Mouse (Mus musculus) forebrain, embryonic 13.5 days (tissue): ENCODE data around the gene Stxbp3. TPM values are rescaled to one million over a fixed set of nuclear protein-coding genes. Genes with fewer than 3 reads are reported as not detected.

Experiments
- ATAC-seq: fragments of 200-750 bp; cut with Nextera tagmentation; 2 replicates; pipeline ENCODE4 v1.8.0; 2017
- H3K27ac ChIP-seq: fragments of 300-500 bp; sonication (generic); 2 replicates; pipeline ENCODE4 v1.5.1; 2015; ENCODE audit warnings: inconsistent platforms, mild to moderate bottlenecking, moderate library complexity
- H3K27me3 ChIP-seq: fragments of 300-500 bp; sonication (generic); 2 replicates; pipeline ENCODE4 v1.6.1; 2015; ENCODE audit warnings: mild to moderate bottlenecking, inconsistent platforms
- H3K36me3 ChIP-seq: fragments of 300-500 bp; sonication (generic); 2 replicates; pipeline ENCODE4 v1.6.1; 2015; ENCODE audit warnings: mild to moderate bottlenecking, inconsistent platforms; ENCODE audit not compliant: poor library complexity, severe bottlenecking
- H3K4me1 ChIP-seq: fragments of 300-500 bp; sonication (generic); 2 replicates; pipeline ENCODE4 v1.6.1; 2015; ENCODE audit warnings: inconsistent platforms
- H3K4me2 ChIP-seq: fragments of 300-500 bp; sonication (generic); 2 replicates; pipeline ENCODE4 v1.6.1; 2015; ENCODE audit warnings: inconsistent platforms, mild to moderate bottlenecking, moderate library complexity
- H3K4me3 ChIP-seq: fragments of 300-500 bp; sonication (generic); 2 replicates; pipeline ENCODE4 v1.5.1; 2015; ENCODE audit warnings: mild to moderate bottlenecking, inconsistent platforms
- H3K9ac ChIP-seq: fragments of 300-500 bp; sonication (generic); 2 replicates; pipeline ENCODE4 v1.6.1; 2015; ENCODE audit warnings: mild to moderate bottlenecking, inconsistent platforms
- H3K9me3 ChIP-seq: fragments of 300-500 bp; sonication (generic); replicated peaks from 2 replicates; pipeline ENCODE4 v1.6.1; 2016; ENCODE audit warnings: inconsistent platforms
- WGBS: fragments of 180-500 bp; shearing (Covaris S2); methylation state at CpG from one replicate; pipeline ENCODE4 v1.1.7; 2015; 5-methylcytosine and 5-hydroxymethylcytosine counted together
- polyA plus RNA-seq: library from polyadenylated mRNA; unstranded; fragments of >200 nt; fragmentation: Nextera tagmentation; extraction: Ambion mirVana; gene quantifications from 2 replicates; pipeline ENCODE4 v1.2.1, GENCODE M21; 2015

Stxbp3 gene
- polyA plus RNA-seq, 1 experiment from 2014 or later, result 16.0 TPM

DNA sequence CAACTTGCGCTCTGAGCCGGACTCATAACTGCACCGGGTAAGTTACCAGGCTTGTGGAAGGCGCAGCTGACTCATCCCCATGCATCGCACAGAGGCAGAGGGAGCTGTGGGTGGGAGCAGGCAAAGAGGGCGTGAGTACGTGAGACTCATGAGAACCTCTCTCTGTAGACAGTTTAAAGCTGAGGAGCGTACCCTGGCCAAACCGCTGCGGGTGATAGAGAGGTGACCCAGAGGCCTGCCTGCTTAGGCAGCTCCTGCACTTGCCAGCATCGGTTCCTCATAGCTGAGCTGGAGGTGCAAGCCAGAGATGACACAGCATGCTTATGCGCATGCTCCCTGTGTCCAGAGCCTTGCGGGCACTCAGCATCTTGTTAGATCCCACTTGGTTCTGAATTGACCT lies 68.1 kb downstream of the Stxbp3 start:
- Histone ChIP-seq H3K27me3 (no peaks in the 10 kb centered on the region), H3K9me3 (no peaks in the 10 kb centered on the region), H3K4me1 (0 out of 2 replicates have a peak, but pooled peaks cover 5% of the 10 kb centered on the region), H3K36me3 (no peaks in the 10 kb centered on the region), H3K27ac (no peak overlapping the region), H3K4me2 (no peak overlapping the region), H3K9ac (no peak overlapping the region), H3K4me3 (no peak overlapping the region)
- ATAC-seq, result no peak
- WGBS, result 90% methylated on average over 13 of the region's 13 CpGs

DNA sequence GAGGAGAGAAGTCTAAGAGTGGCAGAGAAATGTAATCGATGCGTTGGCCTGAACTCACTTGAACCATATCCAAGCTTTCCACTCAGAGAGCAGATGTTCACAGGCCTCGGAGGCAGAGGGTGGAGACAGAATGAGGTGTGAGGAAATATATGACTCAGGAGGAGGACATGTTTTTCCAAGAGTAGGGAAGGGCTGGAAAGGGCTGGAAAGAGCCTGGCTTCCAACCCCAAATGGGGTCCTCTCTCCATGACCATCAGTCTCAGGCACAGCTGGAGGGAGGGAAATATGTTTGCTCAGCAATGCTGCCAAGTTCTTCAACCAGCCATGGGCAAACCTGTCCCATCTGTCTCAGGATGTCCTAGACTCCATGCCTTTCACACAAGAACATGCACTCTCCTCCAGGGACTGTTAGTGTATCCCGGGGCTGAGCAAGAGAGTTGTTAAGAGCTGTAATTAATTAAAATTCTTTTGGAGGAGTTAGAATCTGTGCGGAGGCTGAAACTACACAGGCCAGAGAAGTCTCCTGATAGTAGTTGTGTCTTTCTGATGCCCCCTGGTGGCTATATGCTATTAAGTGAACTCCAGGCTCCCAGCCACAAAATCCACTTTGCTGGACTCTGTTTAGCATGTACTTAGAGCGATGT lies 69.5 kb downstream of the Stxbp3 start:
- WGBS, result 49% methylated on average over 6 of the region's 6 CpGs
- H3K27me3 ChIP-seq, result no peaks in the 10 kb centered on the region
- H3K4me2 ChIP-seq, result no peak overlapping the region
- H3K4me1 ChIP-seq, result 0 out of 2 replicates have a peak, but pooled peaks cover 5% of the 10 kb centered on the region
- H3K27ac ChIP-seq, result no peak overlapping the region
- no peaks in the 10 kb centered on the region for H3K9me3 ChIP-seq
- no peak overlapping the region for H3K9ac ChIP-seq
- peak; percentile 85 for ATAC-seq
- no peak overlapping the region for H3K4me3 ChIP-seq
- H3K36me3 ChIP-seq, result no peaks in the 10 kb centered on the region

DNA sequence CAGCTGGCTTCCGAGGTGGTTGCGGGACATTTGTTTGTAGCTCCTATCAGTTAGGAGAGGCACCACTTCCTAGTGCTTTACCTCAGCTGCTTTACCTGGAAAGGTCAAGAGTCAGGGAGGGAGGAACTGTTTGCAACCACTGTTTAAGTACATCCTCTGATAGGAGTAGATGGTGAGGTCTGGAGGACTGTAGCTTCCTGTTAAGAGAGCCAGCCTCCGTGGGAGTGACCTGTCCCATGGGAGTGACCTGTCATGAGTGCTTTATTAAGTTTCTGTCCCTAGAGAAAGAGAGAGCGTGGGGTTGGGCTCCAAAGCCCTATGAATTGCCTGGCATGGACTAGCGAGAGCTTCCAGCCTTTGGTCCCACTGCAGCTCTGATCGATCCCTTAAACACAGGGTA lies 70.8 kb downstream of the Stxbp3 start:
- WGBS, result 91% methylated on average over 6 of the region's 6 CpGs
- no peak for ATAC-seq
- Histone ChIP-seq H3K27me3 (no peaks in the 10 kb centered on the region), H3K27ac (no peak overlapping the region), H3K4me2 (no peak overlapping the region), H3K4me1 (0 out of 2 replicates have a peak, but pooled peaks cover 9% of the 10 kb centered on the region), H3K9me3 (no peaks in the 10 kb centered on the region; the same call in 1 of the 2 replicates), H3K9ac (no peak overlapping the region), H3K36me3 (no peaks in the 10 kb centered on the region), H3K4me3 (no peak overlapping the region)

DNA sequence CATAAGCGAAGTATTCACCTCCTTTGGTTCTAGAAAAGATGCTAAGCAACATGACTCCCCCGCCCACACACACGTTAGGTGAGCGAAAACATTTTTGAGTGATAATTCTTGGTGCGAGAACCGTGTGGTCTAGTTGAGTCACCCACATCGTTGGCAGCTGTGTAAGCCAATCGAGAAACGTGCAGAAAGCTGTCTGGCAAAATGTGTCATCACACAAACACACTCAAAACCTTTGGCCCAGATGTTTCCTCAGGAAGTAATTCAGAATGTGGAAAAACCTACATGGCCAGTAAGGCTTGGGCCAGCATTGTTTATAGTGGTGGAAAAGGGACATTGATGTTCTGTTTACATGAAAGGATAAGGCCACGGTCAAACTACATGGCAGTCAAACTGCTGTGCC lies 72.9 kb downstream of the Stxbp3 start:
- no peaks in the 10 kb centered on the region for H3K27me3 ChIP-seq
- H3K4me3 ChIP-seq, result no peak overlapping the region
- H3K9ac ChIP-seq, result no peak overlapping the region
- ATAC-seq, result no peak
- no peaks in the 10 kb centered on the region for H3K36me3 ChIP-seq
- no peak overlapping the region for H3K27ac ChIP-seq
- 90% methylated on average over 10 of the region's 10 CpGs for WGBS
- H3K9me3 ChIP-seq, result no peaks in the 10 kb centered on the region; the same call in 1 of the 2 replicates
- H3K4me2 ChIP-seq, result no peak overlapping the region
- H3K4me1 ChIP-seq, result 0 out of 2 replicates have a peak, but pooled peaks cover 9% of the 10 kb centered on the region

DNA sequence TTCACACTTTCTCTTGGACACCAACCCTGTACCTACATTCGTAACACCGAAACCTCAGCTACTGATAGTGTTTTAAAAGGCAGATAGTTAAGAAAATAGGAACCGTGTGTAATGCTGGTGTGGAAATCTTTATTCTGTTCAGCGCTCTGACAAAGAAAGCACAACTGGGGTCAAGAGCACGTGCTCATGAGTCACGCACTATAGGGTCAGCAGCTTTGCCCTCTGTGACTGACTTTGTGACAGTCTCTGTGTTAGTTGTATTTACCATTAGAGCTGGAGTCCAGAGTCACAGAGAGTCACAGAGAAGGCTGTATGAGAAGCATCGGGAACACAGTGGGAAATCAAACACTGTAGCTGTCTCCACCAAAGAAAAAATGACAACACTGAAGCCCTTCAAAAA lies 73.4 kb downstream of the Stxbp3 start:
- Histone ChIP-seq H3K4me2 (no peak overlapping the region), H3K4me1 (0 out of 2 replicates have a peak, but pooled peaks cover 9% of the 10 kb centered on the region), H3K27ac (no peak overlapping the region), H3K9ac (no peak overlapping the region), H3K4me3 (no peak overlapping the region), H3K27me3 (no peaks in the 10 kb centered on the region), H3K36me3 (no peaks in the 10 kb centered on the region), H3K9me3 (no peaks in the 10 kb centered on the region; the same call in 1 of the 2 replicates)
- ATAC-seq, result no peak
- WGBS, result 90% methylated on average over 7 of the region's 7 CpGs

DNA sequence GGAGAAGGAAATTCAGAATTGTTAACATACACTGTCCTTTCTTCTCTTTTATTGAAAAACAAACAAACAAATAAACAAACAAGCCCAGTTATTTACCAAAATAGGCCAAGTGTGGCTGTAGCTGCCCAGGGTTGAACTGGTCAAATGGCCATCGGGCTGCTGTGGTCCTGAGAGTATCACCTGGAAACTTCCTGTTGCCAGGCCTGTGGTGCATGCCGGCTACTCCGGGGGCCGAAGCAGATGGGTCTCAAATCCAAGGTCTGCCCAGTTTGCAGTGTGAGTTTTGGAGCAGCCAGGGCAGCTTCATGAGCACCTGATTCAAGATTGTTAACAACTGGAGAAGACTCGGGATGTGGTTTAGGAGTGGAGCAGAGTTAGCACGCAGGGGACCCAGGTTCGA lies 74.8 kb downstream of the Stxbp3 start:
- Histone ChIP-seq H3K27ac (no peak overlapping the region), H3K4me2 (no peak overlapping the region), H3K9me3 (no peaks in the 10 kb centered on the region; the same call in 1 of the 2 replicates), H3K9ac (no peak overlapping the region), H3K27me3 (no peaks in the 10 kb centered on the region), H3K4me1 (0 out of 2 replicates have a peak, but pooled peaks cover 4% of the 10 kb centered on the region), H3K4me3 (no peak overlapping the region), H3K36me3 (no peaks in the 10 kb centered on the region)
- WGBS, result 89% methylated on average over 7 of the region's 7 CpGs
- no peak for ATAC-seq

DNA sequence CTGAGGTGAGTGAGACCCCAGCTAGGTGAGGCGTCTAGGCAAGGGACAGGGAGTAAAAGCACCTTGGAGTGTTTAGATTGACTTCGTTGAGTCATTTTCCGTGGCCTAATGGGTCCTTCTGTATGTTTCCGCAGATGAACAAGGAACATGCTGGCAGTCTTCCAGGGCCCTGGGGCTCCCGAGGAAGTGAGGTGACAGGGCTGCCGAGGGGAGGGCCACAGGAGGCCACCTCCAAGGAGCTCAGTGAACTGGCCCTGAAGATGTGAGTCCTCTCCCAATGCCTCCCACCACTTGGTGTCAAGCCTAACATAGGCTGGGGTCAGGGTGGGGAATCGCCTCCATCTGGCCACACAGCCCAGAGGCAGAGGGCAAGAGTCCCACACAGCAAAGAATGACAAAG lies 75.3 kb downstream of the Stxbp3 start:
- Histone ChIP-seq H3K27me3 (no peaks in the 10 kb centered on the region), H3K4me2 (no peak overlapping the region), H3K4me3 (no peak overlapping the region), H3K36me3 (no peaks in the 10 kb centered on the region), H3K9me3 (no peaks in the 10 kb centered on the region; the same call in 1 of the 2 replicates), H3K9ac (no peak overlapping the region), H3K27ac (no peak overlapping the region), H3K4me1 (0 out of 2 replicates have a peak, but pooled peaks cover 4% of the 10 kb centered on the region)
- WGBS, result 56% methylated on average over 7 of the region's 7 CpGs
- ATAC-seq, result no peak

DNA sequence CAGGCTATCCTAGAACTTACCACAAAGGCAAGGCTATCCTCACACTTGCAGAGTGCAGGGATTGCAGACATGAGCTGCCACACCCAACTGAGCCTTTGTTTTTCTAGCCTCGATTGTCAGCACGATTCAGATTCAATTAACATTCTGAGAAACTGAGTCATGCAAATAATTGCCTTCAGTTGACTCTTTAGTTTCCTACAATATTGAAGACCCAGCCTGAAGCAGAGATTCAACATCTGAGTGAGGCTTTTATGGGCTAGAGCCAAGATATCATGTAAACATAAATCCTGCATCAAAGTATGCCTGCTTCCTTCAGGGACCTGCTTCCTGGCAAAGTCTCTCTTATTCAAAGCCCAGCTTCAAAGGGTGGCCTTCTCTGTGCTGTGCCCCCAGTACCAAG lies 76.6 kb downstream of the Stxbp3 start:
- Histone ChIP-seq H3K9ac (no peak overlapping the region), H3K9me3 (no peaks in the 10 kb centered on the region; the same call in 1 of the 2 replicates), H3K36me3 (no peaks in the 10 kb centered on the region), H3K4me1 (0 out of 2 replicates have a peak, but pooled peaks cover 4% of the 10 kb centered on the region), H3K27ac (no peak overlapping the region), H3K4me2 (no peak overlapping the region), H3K4me3 (no peak overlapping the region), H3K27me3 (no peaks in the 10 kb centered on the region)
- ATAC-seq, result no peak
- WGBS, result 74% methylated on average over 2 of the region's 2 CpGs

DNA sequence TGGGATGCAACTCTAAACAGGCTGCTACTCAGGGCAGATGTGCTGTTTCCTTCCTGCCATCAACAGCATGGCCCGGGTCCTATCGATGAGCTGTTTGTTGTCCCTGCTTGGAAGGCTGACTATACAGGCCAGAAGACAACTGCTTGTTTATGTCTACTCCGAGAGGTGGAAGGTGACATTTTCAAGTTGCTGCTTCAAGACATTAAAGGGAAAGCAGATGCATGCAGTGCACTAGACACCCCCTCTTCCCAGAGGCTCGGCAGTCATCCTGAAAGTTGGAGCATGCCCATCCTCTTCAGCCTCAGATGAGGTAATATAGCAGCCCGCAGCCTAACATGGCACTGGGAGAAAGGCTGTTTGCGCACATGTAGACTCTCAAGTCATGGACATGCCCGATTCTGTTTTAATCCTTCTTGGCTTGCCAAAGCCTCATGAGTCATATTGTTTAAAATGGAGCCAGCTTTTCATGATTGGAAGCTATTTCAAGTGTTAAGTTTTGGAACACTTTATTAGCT lies 77.7 kb downstream of the Stxbp3 start:
- Histone ChIP-seq H3K4me3 (no peak overlapping the region), H3K4me2 (no peak overlapping the region), H3K27me3 (no peaks in the 10 kb centered on the region), H3K9ac (no peak overlapping the region), H3K36me3 (no peaks in the 10 kb centered on the region), H3K4me1 (peaks cover 9% of the 10 kb centered on the region; the same call in 1 of the 2 replicates), H3K9me3 (no peaks in the 10 kb centered on the region; the same call in 1 of the 2 replicates), H3K27ac (no peak overlapping the region)
- ATAC-seq, result peak; percentile 21; the same call in 1 of the 2 replicates
- WGBS, result 88% methylated on average over 7 of the region's 7 CpGs

DNA sequence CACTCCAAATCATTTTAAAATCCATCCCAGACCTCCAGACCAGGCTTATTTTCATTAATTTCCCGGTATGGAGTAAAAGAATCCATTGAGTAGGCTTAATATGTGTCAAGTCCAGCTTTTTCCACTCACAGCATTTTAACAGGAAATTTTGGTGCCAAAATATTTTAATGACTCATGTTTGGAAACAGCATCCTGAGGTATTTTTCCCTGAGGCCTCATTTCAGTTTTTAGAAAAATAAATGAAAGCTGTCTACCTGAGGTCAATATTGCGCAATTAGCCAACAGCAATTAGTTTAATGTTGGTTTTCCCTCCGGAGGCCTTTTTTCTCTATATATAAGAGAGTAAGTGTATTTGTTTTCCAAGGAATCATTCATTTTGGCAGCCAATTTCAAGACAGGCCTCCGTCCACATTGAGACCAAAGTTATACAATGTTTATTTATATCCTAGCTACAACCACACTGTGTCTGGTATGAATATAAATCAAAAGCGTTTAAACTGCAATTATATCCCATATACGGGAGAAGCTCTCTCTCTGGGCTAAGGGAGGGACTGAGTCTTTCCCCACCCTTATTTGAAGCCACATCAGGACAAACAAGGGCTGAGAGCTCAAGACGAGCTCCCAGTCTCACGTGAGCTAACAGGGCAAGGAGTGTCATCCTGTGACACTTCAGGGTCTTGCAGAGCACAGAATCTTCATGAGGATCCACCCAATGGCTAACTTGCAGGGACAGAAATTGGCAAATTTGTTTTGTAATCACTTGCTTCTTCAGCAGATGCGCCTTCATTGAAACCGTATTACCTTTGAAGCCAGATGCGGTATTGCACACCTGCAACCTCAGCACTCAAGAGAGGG lies 80.5 kb downstream of the Stxbp3 start:
- WGBS, result 87% methylated on average over 11 of the region's 11 CpGs
- no peak overlapping the region for H3K4me3 ChIP-seq
- H3K4me1 ChIP-seq, result peaks cover 6% of the 10 kb centered on the region; the same call in 1 of the 2 replicates

DNA sequence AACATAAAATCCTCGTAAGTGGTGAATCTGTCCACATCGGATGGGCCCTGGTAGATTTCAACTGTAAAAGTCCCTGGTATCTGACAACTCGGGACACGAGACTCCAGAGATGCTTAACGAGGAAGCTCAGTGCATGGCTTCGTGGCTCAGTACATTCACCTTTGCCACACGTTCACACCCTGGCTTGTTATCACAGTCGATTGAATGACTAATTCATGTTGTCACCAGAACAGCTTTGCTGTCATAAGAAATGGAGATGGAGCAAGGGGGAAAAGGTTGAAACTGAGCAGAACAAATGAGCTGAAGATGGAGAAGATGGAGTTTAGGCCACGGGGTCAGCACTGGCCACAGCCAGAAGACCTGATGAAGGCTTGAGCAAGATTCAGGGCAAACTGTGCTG lies 82.8 kb downstream of the Stxbp3 start:
- 64% methylated on average over 9 of the region's 9 CpGs for WGBS
- no peaks in the 10 kb centered on the region for H3K36me3 ChIP-seq
- H3K9ac ChIP-seq, result no peak overlapping the region
- no peaks in the 10 kb centered on the region for H3K9me3 ChIP-seq
- no peak overlapping the region for H3K4me2 ChIP-seq
- peaks cover 5% of the 10 kb centered on the region; the same call in 1 of the 2 replicates for H3K4me1 ChIP-seq
- no peak overlapping the region for H3K27ac ChIP-seq
- H3K27me3 ChIP-seq, result no peaks in the 10 kb centered on the region
- no peak for ATAC-seq
- no peak overlapping the region for H3K4me3 ChIP-seq

More for the DNA sequence above, 80.5 kb downstream of the Stxbp3 start:
- Histone ChIP-seq H3K27ac (no peak overlapping the region), H3K9ac (no peak overlapping the region), H3K4me2 (no peak overlapping the region), H3K9me3 (no peaks in the 10 kb centered on the region; the same call in 1 of the 2 replicates), H3K27me3 (no peaks in the 10 kb centered on the region), H3K36me3 (no peaks in the 10 kb centered on the region)
- ATAC-seq, result no peak

DNA sequence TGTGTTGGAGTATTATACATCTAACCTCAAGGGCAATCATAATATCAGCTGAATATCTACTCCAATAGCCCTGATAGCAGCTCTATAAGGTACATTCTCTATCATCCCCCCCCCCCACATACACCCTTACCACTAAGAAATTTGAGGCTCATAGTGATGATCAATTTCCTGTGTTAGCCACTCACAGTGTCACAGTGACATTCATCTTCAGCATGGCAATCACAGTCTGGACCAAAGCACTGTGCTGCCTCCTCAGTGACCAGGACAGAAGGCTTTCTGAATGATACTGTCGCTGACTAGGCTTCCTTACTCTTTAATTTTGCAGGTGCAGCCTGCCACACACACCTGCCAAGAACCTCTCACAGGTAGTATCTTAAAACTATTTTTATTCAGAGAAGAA lies 84.2 kb downstream of the Stxbp3 start:
- Histone ChIP-seq H3K36me3 (no peaks in the 10 kb centered on the region), H3K27me3 (no peaks in the 10 kb centered on the region), H3K9ac (no peak overlapping the region), H3K4me2 (no peak overlapping the region), H3K9me3 (no peaks in the 10 kb centered on the region), H3K4me1 (peaks cover 5% of the 10 kb centered on the region; the same call in 1 of the 2 replicates), H3K27ac (no peak overlapping the region), H3K4me3 (no peak overlapping the region)
- 85% methylated on average over 1 of the region's 1 CpGs for WGBS
- ATAC-seq, result no peak
